Mouse (Mus musculus) midbrain, embryonic 15.5 days (tissue): ENCODE measurements at regions not wholly inside any gene's neighbourhood (a gene's known extent, or its start where the extent isn't known, plus 50 kb on each side); places are given as distances from the start of the nearest gene placed in this dataset.

ENCODE experiments used
- ATAC-seq: fragments of 200-750 bp; cut with Nextera tagmentation; replicated peaks from 2 replicates; pipeline ENCODE4 v1.8.0; 2017; ENCODE audit warnings: moderate TSS enrichment
- H3K27ac ChIP-seq: fragments of 300-500 bp; sonication (generic); 2 replicates; pipeline ENCODE4 v1.5.1; 2015; ENCODE audit warnings: mild to moderate bottlenecking, inconsistent platforms
- H3K27me3 ChIP-seq: fragments of 300-500 bp; sonication (generic); replicated peaks from 2 replicates; pipeline ENCODE4 v1.6.1; 2015; ENCODE audit warnings: inconsistent platforms
- H3K36me3 ChIP-seq: fragments of 300-500 bp; sonication (generic); replicated peaks from 2 replicates; pipeline ENCODE4 v1.6.1; 2015; ENCODE audit warnings: inconsistent platforms
- H3K4me1 ChIP-seq: fragments of 300-500 bp; sonication (generic); 2 replicates; pipeline ENCODE4 v1.6.1; 2015; ENCODE audit warnings: inconsistent platforms
- H3K4me2 ChIP-seq: fragments of 300-500 bp; sonication (generic); 2 replicates; pipeline ENCODE4 v1.6.1; 2015; ENCODE audit warnings: inconsistent platforms, mild to moderate bottlenecking, moderate library complexity
- H3K4me3 ChIP-seq: fragments of 300-500 bp; sonication (generic); 2 replicates; pipeline ENCODE4 v1.5.1; 2015; ENCODE audit warnings: mild to moderate bottlenecking, inconsistent platforms
- H3K9ac ChIP-seq: fragments of 300-500 bp; sonication (generic); 2 replicates; pipeline ENCODE4 v1.6.1; 2015; ENCODE audit warnings: mild to moderate bottlenecking, inconsistent platforms
- H3K9me3 ChIP-seq: fragments of 300-500 bp; sonication (generic); 2 replicates; pipeline ENCODE4 v1.6.1; 2016; ENCODE audit warnings: inconsistent platforms
- WGBS: fragments of 180-500 bp; shearing (Covaris S2); methylation state at CpG from one replicate; pipeline ENCODE4 v1.1.7; 2015; ENCODE audit warnings: mixed read lengths; 5-methylcytosine and 5-hydroxymethylcytosine counted together

- Histone ChIP-seq H3K4me2 (no peak overlapping the region), H3K4me3 (no peak overlapping the region), H3K27me3 (no peaks in the 10 kb centered on the region), H3K27ac (no peak overlapping the region), H3K9ac (no peak overlapping the region), H3K9me3 (no peaks in the 10 kb centered on the region), H3K4me1 (no peaks in the 10 kb centered on the region), H3K36me3 (no peaks in the 10 kb centered on the region)
- WGBS = 74% methylated on average over 4 of the region's 4 CpGs
- ATAC-seq = no peak
Measured at GRCm38 (mm10) chr5:35221451-35222305, 56.4 kb upstream of the Adra2c start.

GRCm38 (mm10) chr5:35216271-35216670 lies 61.8 kb upstream of the Adra2c start:
- no peaks in the 10 kb centered on the region for H3K27me3 ChIP-seq
- H3K4me3 ChIP-seq = no peak overlapping the region
- H3K9me3 ChIP-seq = no peaks in the 10 kb centered on the region
- no peaks in the 10 kb centered on the region for H3K4me1 ChIP-seq
- WGBS = 63% methylated on average over 2 of the region's 2 CpGs
- no peak for ATAC-seq
- H3K4me2 ChIP-seq = no peak overlapping the region
- no peak overlapping the region for H3K9ac ChIP-seq
- H3K27ac ChIP-seq = no peak overlapping the region
- no peaks in the 10 kb centered on the region for H3K36me3 ChIP-seq

- 74% methylated on average over 11 of the region's 11 CpGs for WGBS
Measured at GRCm38 (mm10) chr5:35215480-35216195, 62.5 kb upstream of the Adra2c start.

GRCm38 (mm10) chr5:35215007-35215406 lies 63.1 kb upstream of the Adra2c start:
- WGBS = 87% methylated on average over 11 of the region's 11 CpGs
- Histone ChIP-seq H3K4me2 (no peak overlapping the region), H3K4me1 (no peaks in the 10 kb centered on the region), H3K4me3 (no peak overlapping the region), H3K27ac (no peak overlapping the region), H3K27me3 (no peaks in the 10 kb centered on the region), H3K9ac (no peak overlapping the region), H3K9me3 (no peaks in the 10 kb centered on the region), H3K36me3 (no peaks in the 10 kb centered on the region)
- no peak for ATAC-seq

More at GRCm38 (mm10) chr5:35215480-35216195, 62.5 kb upstream of the Adra2c start:
- Histone ChIP-seq H3K9ac (no peak overlapping the region), H3K9me3 (no peaks in the 10 kb centered on the region), H3K27me3 (no peaks in the 10 kb centered on the region), H3K4me2 (no peak overlapping the region), H3K36me3 (no peaks in the 10 kb centered on the region), H3K27ac (no peak overlapping the region), H3K4me1 (no peaks in the 10 kb centered on the region), H3K4me3 (no peak overlapping the region)
- no peak for ATAC-seq

- Histone ChIP-seq H3K27me3 (no peaks in the 10 kb centered on the region), H3K4me2 (no peak overlapping the region), H3K9me3 (no peaks in the 10 kb centered on the region), H3K4me1 (no peaks in the 10 kb centered on the region), H3K36me3 (no peaks in the 10 kb centered on the region), H3K27ac (no peak overlapping the region), H3K9ac (no peak overlapping the region), H3K4me3 (no peak overlapping the region)
- 78% methylated on average over 1 of the region's 1 CpGs for WGBS
- ATAC-seq = no peak
Measured at GRCm38 (mm10) chr5:35209348-35209747, 68.8 kb upstream of the Adra2c start.

- WGBS = 94% methylated on average over 6 of the region's 6 CpGs
- no peak for ATAC-seq
Measured at GRCm38 (mm10) chr5:35204049-35204448, 74.1 kb upstream of the Adra2c start.

GRCm38 (mm10) chr5:35198468-35198867 lies 79.7 kb upstream of the Adra2c start:
- no peak overlapping the region for H3K27ac ChIP-seq
- no peaks in the 10 kb centered on the region for H3K4me1 ChIP-seq
- H3K27me3 ChIP-seq = no peaks in the 10 kb centered on the region
- no peak for ATAC-seq
- H3K9ac ChIP-seq = no peak overlapping the region
- H3K9me3 ChIP-seq = no peaks in the 10 kb centered on the region
- H3K4me2 ChIP-seq = no peak overlapping the region
- 54% methylated on average over 5 of the region's 5 CpGs for WGBS
- no peak overlapping the region for H3K4me3 ChIP-seq
- H3K36me3 ChIP-seq = no peaks in the 10 kb centered on the region

More at GRCm38 (mm10) chr5:35204049-35204448, 74.1 kb upstream of the Adra2c start:
- Histone ChIP-seq H3K4me2 (no peak overlapping the region), H3K27me3 (no peaks in the 10 kb centered on the region), H3K4me3 (no peak overlapping the region), H3K4me1 (no peaks in the 10 kb centered on the region), H3K9me3 (no peaks in the 10 kb centered on the region), H3K27ac (no peak overlapping the region), H3K9ac (no peak overlapping the region), H3K36me3 (no peaks in the 10 kb centered on the region)

GRCm38 (mm10) chr5:35189113-35189797 lies 83.7 kb upstream of the Lrpap1 start:
- Histone ChIP-seq H3K4me3 (no peak overlapping the region), H3K36me3 (no peaks in the 10 kb centered on the region), H3K27ac (no peak overlapping the region), H3K4me1 (peaks cover 13% of the 10 kb centered on the region), H3K4me2 (no peak overlapping the region), H3K9ac (no peak overlapping the region), H3K9me3 (no peaks in the 10 kb centered on the region), H3K27me3 (no peaks in the 10 kb centered on the region)
- WGBS = 63% methylated on average over 12 of the region's 12 CpGs
- ATAC-seq = peak; percentile 78

GRCm38 (mm10) chr5:35185826-35186225 lies 80.3 kb upstream of the Lrpap1 start:
- Histone ChIP-seq H3K27me3 (no peaks in the 10 kb centered on the region), H3K27ac (no peak overlapping the region), H3K36me3 (no peaks in the 10 kb centered on the region), H3K9me3 (no peaks in the 10 kb centered on the region), H3K4me1 (peaks cover 13% of the 10 kb centered on the region), H3K4me3 (no peak overlapping the region), H3K9ac (no peak overlapping the region), H3K4me2 (no peak overlapping the region)
- WGBS = 61% methylated on average over 3 of the region's 3 CpGs
- ATAC-seq = no peak

GRCm38 (mm10) chr5:35185289-35185688 lies 79.7 kb upstream of the Lrpap1 start:
- Histone ChIP-seq H3K9me3 (no peaks in the 10 kb centered on the region), H3K9ac (no peak overlapping the region), H3K36me3 (no peaks in the 10 kb centered on the region), H3K4me2 (no peak overlapping the region), H3K4me1 (peaks cover 13% of the 10 kb centered on the region), H3K4me3 (no peak overlapping the region), H3K27me3 (no peaks in the 10 kb centered on the region), H3K27ac (no peak overlapping the region)
- no peak for ATAC-seq

GRCm38 (mm10) chr5:35183418-35183817 lies 77.9 kb upstream of the Lrpap1 start:
- no peak for ATAC-seq
- no peak overlapping the region for H3K27ac ChIP-seq
- 70% methylated on average over 7 of the region's 7 CpGs for WGBS

GRCm38 (mm10) chr5:35177332-35177731 lies 71.8 kb upstream of the Lrpap1 start:
- WGBS = 65% methylated on average over 4 of the region's 4 CpGs
- no peak for ATAC-seq

More at GRCm38 (mm10) chr5:35183418-35183817, 77.9 kb upstream of the Lrpap1 start:
- Histone ChIP-seq H3K27me3 (no peaks in the 10 kb centered on the region), H3K4me2 (no peak overlapping the region), H3K36me3 (no peaks in the 10 kb centered on the region), H3K9me3 (no peaks in the 10 kb centered on the region), H3K4me3 (no peak overlapping the region), H3K9ac (no peak overlapping the region), H3K4me1 (0 out of 2 replicates have a peak, but pooled peaks cover 2% of the 10 kb centered on the region)

More at GRCm38 (mm10) chr5:35177332-35177731, 71.8 kb upstream of the Lrpap1 start:
- Histone ChIP-seq H3K4me1 (no peaks in the 10 kb centered on the region), H3K9ac (no peak overlapping the region), H3K4me2 (no peak overlapping the region), H3K36me3 (no peaks in the 10 kb centered on the region), H3K9me3 (no peaks in the 10 kb centered on the region), H3K4me3 (no peak overlapping the region), H3K27ac (no peak overlapping the region), H3K27me3 (no peaks in the 10 kb centered on the region)
